Mouse (Mus musculus): ENCODE measurements around the gene Snai3. TPM values are rescaled to one million over a fixed set of nuclear protein-coding genes. Genes with fewer than 3 reads are reported as not detected.
A peak's percentile ranks its signal among the peaks of the same experiment; 100 is the strongest.

Snai3 gene
- 1 to 10 TPM; 2.5 to 3.1 TPM for total RNA-seq (2021)
- long read RNA-seq, experiment 1, transcript Snai3-201 (3 exons, 1,628 nt), result major isoform, 6 of 6 reads
- long read RNA-seq, experiment 1, partial matches to known transcripts, result 0 of 6 reads
- long read RNA-seq, experiment 1, other reads (novel, unspliced or antisense), result 0 of 6 reads
- long read RNA-seq, experiment 2, transcript Snai3-201 (3 exons, 1,628 nt), result major isoform, 8 of 9 reads
- long read RNA-seq, experiment 2, partial matches to known transcripts, result 1 of 9 reads
- long read RNA-seq, experiment 2, other reads (novel, unspliced or antisense), result 0 of 9 reads

DNA sequence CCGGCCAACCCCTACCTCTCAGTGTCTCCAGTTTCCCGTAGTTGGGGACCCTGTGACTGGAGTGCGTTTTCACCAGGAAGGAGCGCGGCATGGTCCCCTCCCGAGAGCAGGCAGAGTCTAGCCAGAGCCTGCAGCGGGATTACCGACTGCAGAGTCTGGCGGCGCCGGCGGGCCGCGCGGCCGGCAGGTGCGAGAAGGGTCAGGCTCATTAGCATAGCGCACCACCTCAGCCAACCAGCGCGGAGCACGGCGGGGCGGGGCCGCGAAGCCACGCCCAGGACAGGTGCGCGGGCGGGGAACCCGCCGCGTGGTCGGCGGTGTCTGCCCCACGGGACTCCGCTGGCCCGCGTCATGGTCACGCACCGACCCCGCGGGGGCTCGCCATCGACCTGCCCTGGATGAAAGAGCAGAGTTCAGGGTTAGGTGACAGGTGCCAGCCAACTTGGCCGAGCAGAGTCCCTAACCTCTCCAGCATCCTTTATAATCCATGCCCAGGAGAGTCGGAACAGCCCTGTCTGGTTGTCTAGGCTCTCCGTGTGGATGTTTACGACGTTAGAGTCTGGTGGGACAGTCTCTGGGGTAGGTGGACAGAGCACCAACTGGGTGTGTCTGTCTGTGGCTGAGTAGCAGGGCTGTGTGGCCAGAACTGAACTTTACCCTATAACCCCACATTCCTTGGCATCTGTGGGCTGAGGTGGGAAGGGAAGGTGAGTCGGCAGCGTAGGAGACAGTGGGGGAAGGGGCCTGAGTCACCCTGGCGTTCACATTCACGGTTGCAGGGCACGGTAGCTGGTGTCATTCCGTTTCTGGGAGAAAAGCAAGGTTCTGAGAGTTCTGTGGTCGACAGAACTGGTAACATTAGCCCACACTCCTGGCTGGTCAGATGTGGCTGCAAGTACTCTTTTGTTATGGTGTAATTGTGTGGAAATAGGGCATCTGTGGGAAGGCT is at the start of gene Snai3:
Gene Snai3 (minus strand): TSS at position 210 of the 949 bp plus-strand sequence.
- DNase-seq, result peak; percentile 62

- DNase-seq, result peak; percentile 81
These were observed 40.3 kb upstream of the Snai3 start for GRCm38 (mm10) chr8:122500856-122501255.

- no peak for DNase-seq
These were observed 37.4 kb upstream of the Snai3 start for GRCm38 (mm10) chr8:122497912-122498311.

DNA sequence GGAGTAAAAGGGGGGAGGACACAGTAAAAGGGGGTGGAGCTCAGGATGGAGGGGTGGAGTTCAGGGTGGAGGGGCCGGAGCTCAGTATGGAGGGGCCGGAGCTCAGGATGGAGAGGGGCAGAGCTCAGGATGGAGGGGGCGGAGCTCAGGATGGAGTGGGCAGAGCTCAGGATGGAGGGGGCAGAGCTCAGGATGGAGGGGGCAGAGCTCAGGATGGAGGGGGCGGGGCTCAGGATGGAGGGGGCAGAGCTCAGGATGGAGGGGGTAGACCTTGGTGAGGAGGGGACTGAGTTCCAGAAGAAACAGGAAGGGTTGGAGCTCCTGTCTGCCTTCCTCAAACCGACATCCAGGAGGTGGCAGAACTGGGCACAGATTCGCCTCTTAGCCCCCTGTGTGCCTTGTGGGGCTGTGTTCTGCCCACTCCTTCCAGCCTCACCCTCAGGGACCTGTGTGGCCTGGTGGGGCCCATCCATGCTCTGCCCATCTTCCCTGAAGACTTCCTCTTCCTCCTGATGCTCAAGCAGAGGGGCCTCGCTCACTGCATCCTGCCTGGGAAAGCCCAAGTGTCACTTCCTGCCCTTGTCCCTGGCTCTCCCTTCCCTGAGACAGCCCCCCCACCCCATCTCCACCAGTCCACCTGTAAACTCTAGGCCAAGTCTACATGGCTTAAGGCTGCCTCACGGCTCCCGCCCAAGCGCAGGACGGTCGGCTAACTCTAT is 36.6 kb upstream of the Snai3 start:
- no peak for DNase-seq

DNA sequence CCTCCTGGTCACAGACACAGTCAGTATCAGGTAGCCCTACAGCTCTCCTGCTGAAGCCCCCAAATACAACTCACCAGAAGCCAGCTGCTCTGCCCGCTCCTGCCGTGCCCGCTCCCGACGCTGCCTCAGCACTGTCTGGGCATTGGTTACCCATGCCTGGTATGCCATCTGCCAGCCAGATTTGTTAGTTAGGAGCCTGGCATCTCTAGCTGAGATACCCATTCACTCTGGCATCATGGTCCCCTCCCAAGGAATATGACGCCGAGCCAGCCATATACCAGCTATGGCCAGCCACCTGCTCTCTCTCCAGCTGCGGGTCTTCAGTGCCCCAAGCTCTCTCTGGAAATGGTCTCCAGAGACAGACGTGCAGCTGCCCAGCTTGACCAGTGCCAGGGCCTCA is 27.9 kb upstream of the Snai3 start:
- no peak for DNase-seq

DNA sequence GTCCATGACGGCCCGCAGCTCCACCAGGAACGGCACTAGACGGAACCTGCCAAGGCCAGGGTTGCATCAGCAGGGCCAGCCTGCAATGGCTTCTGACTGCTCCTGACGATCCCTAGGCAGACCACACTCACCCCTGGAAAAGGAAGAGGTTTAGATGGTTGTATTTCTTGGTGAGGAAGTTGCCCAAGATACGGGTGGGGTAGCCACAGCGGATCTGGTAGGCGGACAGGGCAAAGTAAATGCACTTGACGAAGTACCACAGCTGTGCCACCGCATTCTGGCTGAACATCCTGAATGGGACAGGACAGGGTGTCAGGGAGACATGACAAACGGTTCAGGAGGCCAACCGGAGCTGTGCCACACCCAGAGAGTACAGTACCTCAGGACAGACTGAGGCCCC is 24.3 kb upstream of the Snai3 start:
- no peak for DNase-seq

GRCm38 (mm10) chr8:122483877-122484276 is 23.3 kb upstream of the Snai3 start:
- no peak for DNase-seq

- DNase-seq, result no peak
These were observed 21.9 kb upstream of the Snai3 start for GRCm38 (mm10) chr8:122482448-122482847.

DNA sequence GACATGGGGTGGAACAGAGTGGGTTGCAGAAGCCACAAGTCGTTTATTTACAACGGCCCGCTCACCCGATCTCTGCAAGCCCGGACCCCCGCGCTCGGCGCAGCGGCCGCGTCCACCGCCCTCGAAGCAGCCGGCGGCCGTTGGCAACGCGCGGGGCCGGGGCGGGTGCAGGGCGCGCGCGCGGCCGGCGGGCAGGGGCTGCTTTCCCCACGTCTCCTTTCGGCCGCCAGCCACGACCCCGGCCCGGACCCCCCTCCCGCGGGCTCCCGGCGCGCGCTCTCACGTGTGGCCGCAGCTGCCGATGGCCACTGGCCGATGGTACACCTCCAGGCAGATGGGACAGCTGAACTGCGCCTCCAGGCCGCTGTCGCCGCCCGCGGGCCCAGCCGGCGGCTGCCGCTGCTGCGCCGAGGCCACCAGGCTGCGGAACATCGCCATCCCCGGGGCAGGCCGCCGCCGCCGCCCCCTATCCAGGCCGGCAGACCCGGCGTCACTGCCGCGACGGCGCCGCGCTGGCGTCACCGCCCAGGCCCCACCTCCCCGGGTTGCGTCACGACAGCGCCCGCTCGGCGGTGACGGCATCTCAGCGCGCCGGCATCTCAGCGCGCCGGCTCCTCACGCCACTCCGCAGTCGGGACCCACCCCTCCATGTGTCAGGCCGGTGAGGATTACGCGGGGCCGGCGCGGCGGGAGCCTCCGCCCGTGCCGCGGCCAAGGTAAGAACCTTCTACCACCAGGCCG is 15.2 kb upstream of the Snai3 start, which contains the start of the genes Rnf166 and Ctu2:
Gene Rnf166 (minus strand): TSS at position 485 of the 741 bp plus-strand sequence.
Gene Ctu2 (plus strand): TSS at position 564 of the 741 bp plus-strand sequence.
- DNase-seq, result peak; percentile 95

DNA sequence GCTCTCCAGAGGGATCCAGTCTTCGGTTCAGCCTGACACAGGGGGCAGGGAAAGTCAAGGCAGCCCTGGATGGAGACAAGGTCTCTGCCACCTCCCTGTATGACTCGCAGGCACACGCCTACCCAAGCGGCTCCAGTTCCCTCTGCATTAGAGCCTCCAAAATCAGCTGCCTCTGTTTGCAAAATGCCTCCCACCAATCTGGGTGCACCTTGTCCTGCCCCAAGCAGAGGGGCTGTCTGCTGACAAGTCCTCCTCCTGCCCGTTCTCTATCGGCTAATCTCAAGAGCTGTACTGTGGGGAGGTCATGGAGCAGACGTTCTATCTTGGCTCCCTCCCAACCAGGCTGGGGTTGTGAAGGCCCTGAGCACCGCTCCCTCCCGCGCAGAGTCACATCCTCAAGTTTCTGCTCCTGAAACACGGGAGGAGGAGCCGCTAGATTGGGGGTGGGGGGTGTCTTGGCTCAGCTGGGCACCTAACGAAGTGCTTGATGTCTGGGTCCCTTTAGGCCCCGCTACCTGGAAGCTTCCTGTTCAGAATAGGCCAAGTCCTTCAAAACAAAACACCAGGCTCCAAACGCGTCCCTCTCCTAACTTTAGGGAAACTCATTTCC is 14.5 kb upstream of the Snai3 start:
- DNase-seq, result peak; percentile 41

DNA sequence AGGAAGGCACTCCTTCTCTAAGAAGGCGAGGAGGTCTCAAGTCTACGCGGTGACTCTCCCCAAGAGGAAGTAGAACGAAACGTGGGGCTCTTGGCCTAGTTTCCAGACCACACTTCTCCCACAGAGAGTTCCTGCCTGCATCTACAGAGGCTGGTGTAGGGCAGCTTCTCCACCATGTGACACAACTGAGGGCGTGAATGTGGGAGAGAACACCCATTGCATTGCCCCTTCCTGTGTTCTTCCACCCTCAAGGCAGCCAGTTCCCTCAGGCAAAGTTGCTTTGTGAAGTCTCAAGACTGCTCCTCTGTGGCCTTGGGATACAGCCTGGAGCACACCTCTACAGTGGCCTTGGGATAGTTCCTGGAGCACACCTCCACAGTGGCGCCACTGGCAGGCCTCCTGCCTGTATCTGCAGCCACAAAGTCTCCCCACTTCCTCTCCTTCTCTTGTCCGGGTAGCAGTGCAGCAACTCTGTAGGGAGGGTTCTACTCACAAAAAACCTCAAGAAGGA is 13.4 kb upstream of the Snai3 start:
- DNase-seq, result no peak

DNA sequence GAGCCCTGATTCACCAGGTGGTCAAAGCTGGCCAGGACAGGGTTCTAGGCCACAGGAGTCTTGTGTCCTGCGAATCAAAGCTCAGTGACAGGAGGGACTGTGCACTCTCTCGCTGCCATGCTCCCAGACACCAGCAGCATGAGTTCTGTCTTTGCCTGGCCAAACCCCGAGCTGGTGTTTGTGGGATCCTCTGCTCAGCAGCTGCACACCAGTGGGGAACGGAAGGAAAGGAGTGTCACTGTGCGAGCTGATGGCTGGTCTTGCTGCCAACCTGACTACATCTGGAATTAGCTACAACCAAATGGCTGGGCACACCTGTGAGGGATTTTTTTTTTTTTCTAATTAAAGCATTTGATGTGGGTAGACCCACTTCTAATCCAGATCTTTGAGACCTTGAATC is 10.2 kb upstream of the Snai3 start:
- no peak for DNase-seq

DNA sequence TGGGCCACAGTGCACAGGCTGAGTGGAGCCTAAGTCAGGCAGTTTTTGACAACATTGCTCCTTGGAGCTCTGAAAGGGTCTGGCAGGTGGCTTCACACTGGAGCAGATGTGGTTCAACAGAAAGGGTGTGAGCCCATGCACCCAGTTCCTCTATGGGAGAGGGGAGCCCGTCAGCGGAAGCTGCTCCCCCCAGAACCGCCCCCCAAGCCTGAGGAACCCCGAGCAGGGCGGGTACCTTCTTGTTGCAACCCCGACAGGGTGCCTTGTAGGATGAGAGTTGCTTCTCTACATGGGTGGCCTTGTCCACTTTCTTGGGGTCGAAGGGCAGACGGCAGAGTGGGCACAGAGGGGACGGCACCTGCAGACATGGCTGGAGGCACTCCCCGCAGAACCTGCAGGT is 9.4 kb upstream of the Snai3 start:
- no peak for DNase-seq

DNA sequence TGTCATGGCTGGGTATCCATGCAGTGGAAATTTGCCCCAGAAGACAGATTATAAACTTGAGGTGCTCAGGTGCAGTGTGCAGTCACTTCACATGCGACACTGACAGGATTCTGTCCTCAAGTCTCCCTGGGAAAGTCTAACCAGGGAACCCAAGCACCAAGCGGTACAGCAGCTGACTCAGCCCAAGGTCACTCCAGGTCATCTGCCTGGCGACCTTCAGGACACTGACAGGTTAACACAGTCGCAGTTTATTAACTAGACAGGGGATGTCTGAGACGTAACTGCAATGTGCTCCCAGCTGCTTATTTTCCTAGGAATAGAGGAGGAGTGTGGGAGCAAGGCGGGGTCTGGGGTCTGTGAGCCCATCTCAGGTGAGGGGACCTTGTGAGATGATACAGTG is 8.9 kb upstream of the Snai3 start:
- DNase-seq, result no peak

- no peak for DNase-seq
These were observed 7.3 kb upstream of the Snai3 start for GRCm38 (mm10) chr8:122467816-122468215.

GRCm38 (mm10) chr8:122464985-122465384 is 4.5 kb upstream of the Snai3 start:
- no peak for DNase-seq

DNA sequence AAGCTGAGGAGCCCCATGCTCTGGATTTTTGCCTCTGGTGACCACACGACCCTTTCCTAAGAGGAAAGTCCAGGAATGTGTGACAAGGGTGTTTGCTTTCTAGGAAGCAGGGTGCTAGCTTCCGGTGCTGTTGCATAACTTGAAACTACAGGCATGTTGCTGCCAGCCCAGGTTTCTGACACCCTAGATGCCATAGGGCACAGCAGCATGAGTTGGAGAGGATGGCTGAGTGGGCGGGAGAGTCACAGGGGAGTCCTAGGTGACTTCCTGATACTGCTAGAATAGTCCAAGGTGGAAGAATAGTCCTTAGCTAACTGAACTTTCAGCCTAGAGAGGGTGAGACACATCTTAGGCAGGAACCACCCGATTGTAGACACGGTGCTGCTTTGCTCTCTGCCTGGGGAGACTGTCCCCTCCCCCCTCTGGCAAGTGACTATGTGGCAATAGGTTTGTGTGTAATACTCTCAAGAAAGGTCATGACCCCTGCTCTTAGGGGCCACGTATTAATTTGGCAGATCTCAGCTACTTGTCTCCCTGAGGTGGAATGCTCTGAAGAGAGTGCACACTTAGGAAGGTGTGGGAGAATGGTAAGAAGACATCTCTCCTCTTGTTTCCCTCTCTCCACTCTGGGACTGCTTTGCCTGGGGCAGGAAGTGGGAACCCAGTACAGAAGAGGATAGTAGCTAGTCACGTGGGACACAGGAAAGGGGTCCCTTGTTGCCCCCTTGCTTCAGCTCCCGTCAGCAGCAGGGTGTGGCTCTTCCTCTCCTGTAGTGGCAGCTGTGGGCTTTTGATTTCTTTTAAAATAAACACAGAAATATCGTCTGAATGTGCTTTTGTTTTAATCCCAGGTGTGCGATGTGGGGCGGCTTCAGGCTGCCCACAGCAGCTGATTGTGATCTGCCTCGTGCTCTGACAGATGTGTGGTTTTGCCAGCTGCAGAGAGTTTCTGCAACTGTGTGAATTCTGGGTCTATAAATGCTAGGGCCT is 3.4 kb upstream of the Snai3 start:
- DNase-seq, result no peak

DNA sequence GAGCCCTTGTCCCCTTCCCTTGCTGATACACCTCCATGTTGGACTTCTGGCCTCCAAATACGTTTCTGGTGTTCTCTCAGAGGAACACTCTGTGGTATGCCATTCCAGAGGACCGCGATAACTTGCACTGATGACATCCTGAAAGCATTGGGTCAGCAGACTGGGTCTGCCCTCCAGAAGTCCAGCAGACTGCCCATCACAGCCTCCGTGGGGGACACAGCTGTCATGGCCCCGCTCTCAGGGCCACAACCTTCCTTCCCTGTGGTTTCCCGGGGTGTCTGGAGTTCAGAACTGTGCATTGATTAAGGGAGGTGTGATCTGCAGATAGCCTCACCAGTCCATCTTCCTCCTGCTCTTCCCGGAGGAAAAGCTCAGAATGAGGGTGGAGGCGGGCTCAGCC is 2.0 kb upstream of the Snai3 start:
- DNase-seq, result no peak

DNA sequence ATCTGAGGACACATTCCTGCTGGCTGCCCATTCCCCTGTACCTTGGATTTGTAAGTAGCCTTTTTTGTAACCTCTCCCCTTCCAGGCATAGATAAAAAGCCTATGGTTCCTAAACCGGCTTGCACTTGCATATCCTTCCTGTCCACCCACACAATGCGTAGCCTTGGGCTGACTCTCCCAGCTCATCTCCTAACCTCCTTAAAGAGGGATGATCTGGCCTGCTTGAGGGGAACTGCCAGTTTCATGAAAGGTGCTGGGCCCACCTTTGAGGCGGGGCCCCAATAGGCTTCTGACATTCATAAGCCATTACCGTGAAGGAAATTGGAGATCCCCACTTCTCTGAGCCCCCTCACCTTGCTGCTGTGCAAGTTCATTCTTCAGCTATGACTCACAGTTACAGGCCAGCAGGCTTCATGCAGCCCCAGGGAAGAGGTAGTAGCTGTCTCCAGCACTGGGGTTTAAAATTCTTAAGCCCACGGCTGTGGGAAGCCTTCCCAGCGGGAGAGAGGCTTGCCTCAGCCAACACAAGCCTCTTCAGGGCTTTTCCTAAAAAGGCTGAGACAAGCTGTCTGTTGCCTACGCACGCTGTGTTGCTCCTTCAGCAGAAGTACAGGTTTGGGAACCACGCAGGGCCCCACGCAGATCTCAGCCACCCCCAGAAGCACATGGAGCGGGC is 1.1 kb upstream of the Snai3 start:
- DNase-seq, result no peak
